Mouse (Mus musculus): ENCODE data around the gene Zfp612. TPM values are rescaled to one million over a fixed set of nuclear protein-coding genes. Genes with fewer than 3 reads are reported as not detected.

The Zfp612 gene
- polyA plus RNA-seq, 1 experiment = 2.8 TPM

DNA sequence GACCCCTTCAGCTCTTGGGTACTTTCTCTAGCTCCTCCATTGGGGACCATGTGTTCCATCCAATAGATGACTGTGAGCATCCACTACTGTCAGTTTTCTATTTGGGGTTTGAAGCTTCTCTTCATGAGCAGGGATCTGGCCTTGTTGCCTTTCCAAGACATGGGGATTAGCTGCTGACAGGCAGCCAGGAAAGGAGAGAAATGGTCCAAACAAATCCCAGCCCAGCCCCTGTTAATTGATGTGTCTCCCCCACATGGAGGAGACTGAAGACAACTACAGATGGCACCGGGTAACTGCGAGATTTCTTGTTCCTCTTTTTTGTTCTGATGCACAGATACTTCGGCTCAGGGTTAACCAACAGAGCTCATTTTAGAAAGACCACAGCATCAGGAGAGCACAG is 60.6 kb downstream of the Zfp612 start:
- Histone ChIP-seq H3K9ac (ENCODE audit: low read depth, poor library complexity, severe bottlenecking) (no peak overlapping the region), H3K36me3 (ENCODE audit: control insufficient read depth, insufficient read depth, low read length, poor library complexity, severe bottlenecking) (no peaks in the 10 kb centered on the region), H3K4me3 (ENCODE audit: low read depth, low read length) (no peak overlapping the region), H3K4me1 (ENCODE audit: control insufficient read depth, insufficient read depth, low read length) (no peaks in the 10 kb centered on the region), H3K27ac (ENCODE audit: insufficient read depth, low read length) (no peak overlapping the region), H3K9me3 (replicated peaks; ENCODE audit: control insufficient read depth, insufficient read depth, low read length, poor library complexity, severe bottlenecking) (no peaks in the 10 kb centered on the region), H3K27me3 (ENCODE audit: control insufficient read depth, insufficient read depth, low read length, poor library complexity, severe bottlenecking) (no peaks in the 10 kb centered on the region; the same call in 1 of the 2 replicates)
- TF ChIP-seq POLR2A (IDR thresholded peaks at IDR 0.05; ENCODE audit: insufficient read depth, low read length) (no peak), CTCF (IDR thresholded peaks at IDR 0.05; ENCODE audit: low read depth, low read length) (no peak), EP300 (IDR thresholded peaks at IDR 0.05; ENCODE audit: insufficient read depth, low read depth, low read length) (no peak)

DNA sequence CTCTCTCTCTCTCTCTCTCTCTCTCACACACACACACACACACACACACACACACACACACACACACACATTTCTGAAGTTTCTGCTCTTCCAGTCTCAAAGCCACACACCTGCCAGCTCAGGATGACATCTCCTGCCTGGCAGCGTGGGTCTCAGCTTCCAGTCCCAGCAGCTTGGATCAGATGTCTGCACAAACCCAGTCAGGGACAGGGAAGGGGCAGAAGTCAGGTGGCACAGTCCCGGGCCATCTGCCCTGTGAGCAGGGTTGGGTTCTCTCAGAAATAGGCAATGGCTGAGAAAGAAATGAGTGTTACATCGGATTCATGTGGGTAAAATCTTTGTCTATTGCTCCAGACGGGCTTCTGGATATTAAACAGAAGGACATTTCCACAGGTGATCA is 61.2 kb downstream of the Zfp612 start:
- H3K9me3 ChIP-seq (replicated peaks; ENCODE audit: control insufficient read depth, insufficient read depth, low read length, poor library complexity, severe bottlenecking) = no peaks in the 10 kb centered on the region
- H3K36me3 ChIP-seq (ENCODE audit: control insufficient read depth, insufficient read depth, low read length, poor library complexity, severe bottlenecking) = no peaks in the 10 kb centered on the region
- H3K27me3 ChIP-seq (ENCODE audit: control insufficient read depth, insufficient read depth, low read length, poor library complexity, severe bottlenecking) = no peaks in the 10 kb centered on the region; the same call in 1 of the 2 replicates
- no peak overlapping the region for H3K27ac ChIP-seq (ENCODE audit: insufficient read depth, low read length)
- H3K4me1 ChIP-seq (ENCODE audit: control insufficient read depth, insufficient read depth, low read length) = no peaks in the 10 kb centered on the region
- no peak overlapping the region for H3K9ac ChIP-seq (ENCODE audit: low read depth, poor library complexity, severe bottlenecking)
- no peak overlapping the region for H3K4me3 ChIP-seq (ENCODE audit: low read depth, low read length)
- TF ChIP-seq CTCF (IDR thresholded peaks at IDR 0.05; ENCODE audit: low read depth, low read length) (no peak), EP300 (IDR thresholded peaks at IDR 0.05; ENCODE audit: insufficient read depth, low read depth, low read length) (no peak), POLR2A (IDR thresholded peaks at IDR 0.05; ENCODE audit: insufficient read depth, low read length) (no peak)

Other genes with a start within 250 kb of the Zfp612 start
- 8.6 and 10.2 TPM in 2 replicates for gene Phlpp2, start 211.2 kb upstream of the Zfp612 start, polyA plus RNA-seq (2011; ENCODE audit: insufficient read depth, insufficient read length, low read depth, missing spikeins)
- gene Marveld3, start 117.5 kb upstream of the Zfp612 start, polyA plus RNA-seq (2011; ENCODE audit: insufficient read depth, insufficient read length, low read depth, missing spikeins) = 6.4 and 9.3 TPM in 2 replicates
- not detected in 2 replicates for gene Tat, start 89.3 kb upstream of the Zfp612 start, polyA plus RNA-seq (2011; ENCODE audit: insufficient read depth, insufficient read length, low read depth, missing spikeins)
- gene Chst4, start 40.0 kb upstream of the Zfp612 start, polyA plus RNA-seq (2011; ENCODE audit: insufficient read depth, insufficient read length, low read depth, missing spikeins) = not detected in 2 replicates
- gene Gm21964, start 21.5 kb downstream of the Zfp612 start, polyA plus RNA-seq (2011; ENCODE audit: insufficient read depth, insufficient read length, low read depth, missing spikeins) = not detected in 2 replicates
- not detected in 2 replicates for gene Gm17720, start 23.0 kb downstream of the Zfp612 start, polyA plus RNA-seq (2011; ENCODE audit: insufficient read depth, insufficient read length, low read depth, missing spikeins)
- gene Calb2, start 88.5 kb downstream of the Zfp612 start, polyA plus RNA-seq (2011; ENCODE audit: insufficient read depth, insufficient read length, low read depth, missing spikeins) = 0.62 and 0.84 TPM in 2 replicates
- gene Cmtr2, start 135.9 kb downstream of the Zfp612 start, polyA plus RNA-seq (2011; ENCODE audit: insufficient read depth, insufficient read length, low read depth, missing spikeins) = 6.1 and 7.7 TPM in 2 replicates
- 0.19 and 0.46 TPM in 2 replicates for gene Hydin, start 187.2 kb downstream of the Zfp612 start, polyA plus RNA-seq (2011; ENCODE audit: insufficient read depth, insufficient read length, low read depth, missing spikeins)

Data from ES-Bruce4 (cell line).